Mouse (Mus musculus) right cerebral cortex, postnatal 10 days (tissue): ENCODE measurements around the gene Ssh2.

ENCODE experiments used
- DNase-seq, 2 experiments: peaks; one replicate each; pipeline ENCODE4 v3.0.0; 2021; ENCODE audit warnings: low spot score in 2 of 2

The Ssh2 gene

DNA sequence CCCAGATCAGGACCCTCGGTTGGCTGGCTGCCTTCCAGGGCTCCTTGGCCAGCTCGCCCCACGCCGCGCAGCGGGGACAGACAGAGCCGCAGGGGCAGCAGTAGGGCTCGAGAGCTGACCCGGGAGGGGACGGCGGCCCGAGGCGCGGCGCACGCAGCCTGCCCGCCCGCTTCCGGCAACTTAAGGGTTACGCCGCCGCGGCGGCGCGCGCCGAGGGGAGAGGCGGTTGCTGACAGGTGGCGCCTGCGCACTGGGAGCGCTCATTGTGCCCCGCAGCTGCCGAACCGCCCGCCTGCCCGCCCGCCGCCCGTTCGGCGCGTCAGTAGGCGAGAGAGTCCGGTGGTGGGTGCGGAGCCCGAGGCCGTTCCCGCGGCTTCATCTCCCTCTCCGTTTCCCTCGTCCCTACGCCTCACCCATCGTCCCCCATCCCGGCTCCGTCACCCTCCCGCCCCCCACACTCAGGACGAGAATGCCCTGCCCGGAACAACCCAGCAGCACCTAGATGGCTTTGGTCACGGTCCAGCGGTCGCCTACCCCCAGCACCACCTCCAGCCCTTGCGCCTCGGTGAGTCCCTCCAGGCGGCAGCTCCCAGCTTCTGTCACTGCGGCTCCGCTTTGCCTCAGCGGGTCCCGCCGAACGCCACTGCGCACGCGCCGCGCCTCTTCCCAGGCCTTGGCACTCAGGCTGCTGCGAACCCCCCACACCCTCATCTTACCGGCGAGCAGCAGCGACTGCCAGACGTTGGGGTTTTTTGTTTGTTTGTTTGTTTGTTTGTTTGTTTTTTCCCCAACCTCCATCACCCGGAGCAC is at the start of gene Ssh2:
Gene Ssh2, plus strand, starts transcription at position 337 of the 810 bp plus-strand sequence.
- peak; percentile 90 to 92 for DNase-seq

GRCm38 (mm10) chr11:77173731-77174130 is 42.4 kb upstream of the Ssh2 start:
- peak in 1 of 2 experiments; percentile 15 for DNase-seq

DNA sequence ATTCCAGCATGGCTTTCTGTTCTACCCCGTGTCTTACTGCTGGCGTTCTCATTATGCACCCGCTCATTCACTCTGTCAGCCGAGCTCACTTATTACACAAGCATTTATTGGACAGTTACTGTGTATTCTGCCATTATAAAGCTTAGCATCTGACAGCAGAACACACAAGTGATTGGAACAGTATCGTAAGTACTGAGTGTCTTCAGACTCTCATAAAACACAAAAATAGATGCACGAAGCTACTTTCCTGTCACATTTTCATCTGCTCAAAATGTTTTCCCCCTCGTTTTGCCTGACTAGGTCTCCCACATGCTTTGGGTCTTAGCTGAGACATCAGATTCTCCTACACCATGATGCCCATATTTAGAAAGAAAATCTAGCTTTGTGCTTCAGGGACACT is 41.6 kb upstream of the Ssh2 start:
- peak in 1 of 2 experiments; percentile 38 for DNase-seq

GRCm38 (mm10) chr11:77179771-77180170 is 36.3 kb upstream of the Ssh2 start:
- DNase-seq, result no peak

- peak; percentile 66 to 74 for DNase-seq
These were observed 35.2 kb upstream of the Ssh2 start for GRCm38 (mm10) chr11:77180886-77181285.

DNA sequence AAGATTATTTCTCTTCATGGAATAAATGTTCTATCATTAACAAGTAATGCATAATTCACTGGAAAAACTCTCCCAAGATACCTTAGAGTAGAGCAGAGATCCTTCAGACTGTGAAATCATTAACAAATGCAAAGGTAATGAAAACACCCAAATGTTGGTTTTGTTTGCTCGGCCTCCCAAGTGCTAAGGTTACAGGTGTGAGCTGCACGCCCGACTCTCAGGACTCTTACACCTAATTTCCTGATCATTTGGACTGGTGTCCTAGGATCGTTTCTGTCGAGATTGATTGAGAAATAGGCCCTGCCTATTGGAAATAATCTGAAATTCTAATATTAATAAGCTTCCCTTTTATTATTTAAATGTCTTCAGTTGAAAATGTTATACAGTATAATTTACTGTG is 34.6 kb upstream of the Ssh2 start:
- no peak for DNase-seq

DNA sequence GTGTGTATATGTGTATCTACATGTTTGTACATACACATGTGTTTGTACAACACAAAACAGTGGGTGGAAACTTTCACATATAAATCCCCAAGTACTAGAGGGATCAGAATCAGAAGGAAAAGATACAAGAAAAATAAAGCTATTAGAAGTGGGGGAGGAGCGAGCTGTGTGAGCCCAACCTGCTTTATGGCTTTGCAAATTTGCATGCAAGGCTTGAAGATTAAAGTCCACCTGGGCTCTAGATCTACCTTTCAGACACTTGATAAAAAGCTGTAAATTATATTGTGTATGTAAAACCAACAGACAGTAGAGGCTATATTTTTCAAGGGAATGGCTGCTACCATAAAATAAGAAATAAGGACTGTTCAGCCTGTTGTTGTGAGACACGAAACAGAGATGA is 34.0 kb upstream of the Ssh2 start:
- DNase-seq, result no peak

DNA sequence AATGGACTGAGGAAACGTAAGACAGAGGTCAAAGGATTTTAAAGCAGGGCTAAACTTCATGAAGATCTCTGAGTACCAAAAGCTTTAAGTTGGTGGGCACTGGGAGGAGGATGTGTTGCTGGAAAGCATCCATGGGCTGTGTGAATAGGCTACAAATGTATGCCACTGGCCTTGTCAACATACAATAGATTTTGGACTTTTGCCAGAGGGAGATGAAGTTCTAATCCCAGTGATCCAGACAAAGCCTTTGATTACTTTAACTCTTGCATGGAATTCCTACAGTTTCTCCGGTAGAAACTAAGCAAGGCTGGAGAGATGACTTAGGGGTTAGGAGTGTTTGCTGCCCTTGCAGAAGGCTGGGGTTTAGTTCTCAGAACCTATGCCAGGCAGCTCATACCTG is 33.5 kb upstream of the Ssh2 start:
- DNase-seq, result no peak

DNA sequence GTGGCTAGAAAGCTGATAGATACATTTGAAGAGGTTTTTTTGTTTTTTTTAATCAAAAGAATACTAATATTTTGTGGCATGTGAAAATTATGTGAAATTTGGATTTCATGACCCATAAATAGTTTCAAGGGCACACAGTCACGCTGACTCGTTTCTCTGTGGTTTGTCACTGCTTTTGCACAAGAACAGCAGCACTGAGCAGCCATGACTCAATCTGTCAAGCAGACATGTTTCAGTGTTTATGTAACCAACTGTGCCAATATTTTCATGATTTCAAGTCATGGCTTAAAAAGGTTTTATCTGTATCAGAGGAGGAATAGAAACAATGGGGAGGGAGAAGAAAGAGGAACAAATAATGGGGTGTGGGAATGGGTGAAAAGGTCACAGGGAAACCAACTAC is 31.2 kb upstream of the Ssh2 start:
- DNase-seq, result no peak

- DNase-seq, result no peak
These were observed 27.2 kb upstream of the Ssh2 start, which contains the start of gene Efcab5 for GRCm38 (mm10) chr11:77188868-77189267. Efcab5 (minus strand) TSS chr11:77188968.

GRCm38 (mm10) chr11:77193410-77193809 is 22.7 kb upstream of the Ssh2 start:
- no peak for DNase-seq

DNA sequence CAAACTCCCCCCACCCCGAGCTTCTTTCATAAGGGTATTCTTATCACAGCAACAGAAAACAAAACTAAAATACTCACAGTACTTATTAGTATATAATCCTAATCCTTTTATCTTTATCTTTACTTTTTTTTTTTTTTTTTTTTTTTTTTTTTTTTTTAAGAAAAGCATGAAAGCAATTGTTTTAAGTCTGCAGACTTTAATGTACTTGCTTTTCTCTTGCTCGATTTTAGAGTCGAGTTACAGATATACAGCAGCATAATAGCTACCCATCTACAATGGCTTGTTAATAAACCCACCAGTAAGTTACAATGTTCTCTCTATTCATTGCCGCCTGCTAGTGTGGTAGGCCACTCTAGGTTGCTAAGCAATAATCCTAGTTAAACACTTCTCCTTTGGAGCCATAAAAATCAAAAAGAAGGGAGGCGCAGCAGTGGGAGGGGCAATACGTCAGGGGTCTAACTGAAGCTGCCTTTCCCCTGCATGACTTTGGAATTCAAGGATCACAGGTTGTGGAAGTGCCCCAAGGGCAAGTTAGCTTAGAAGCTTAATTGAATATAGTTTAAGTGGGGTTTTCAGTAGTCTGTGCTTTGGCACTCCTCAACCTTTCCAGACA is 22.0 kb upstream of the Ssh2 start:
- DNase-seq, result no peak

DNA sequence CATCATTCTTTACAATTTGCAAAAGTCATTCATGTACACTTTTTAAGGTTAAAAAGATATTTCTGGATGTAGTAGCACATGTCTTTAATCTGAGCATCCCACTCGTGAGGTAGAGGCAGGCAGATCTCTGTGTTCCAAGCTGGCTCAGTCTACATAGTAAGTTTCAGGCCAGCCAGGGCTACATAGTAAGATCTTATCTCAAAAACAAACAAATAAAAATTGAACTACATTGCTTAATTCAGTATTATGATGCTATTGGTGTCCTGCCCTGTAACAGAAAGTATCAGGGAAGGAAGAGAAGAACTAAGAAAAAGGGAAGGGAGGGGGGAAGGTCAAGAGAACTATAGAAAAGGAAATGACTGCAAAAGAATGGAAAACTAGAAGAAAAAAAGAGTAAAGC is 21.3 kb upstream of the Ssh2 start:
- no peak for DNase-seq

DNA sequence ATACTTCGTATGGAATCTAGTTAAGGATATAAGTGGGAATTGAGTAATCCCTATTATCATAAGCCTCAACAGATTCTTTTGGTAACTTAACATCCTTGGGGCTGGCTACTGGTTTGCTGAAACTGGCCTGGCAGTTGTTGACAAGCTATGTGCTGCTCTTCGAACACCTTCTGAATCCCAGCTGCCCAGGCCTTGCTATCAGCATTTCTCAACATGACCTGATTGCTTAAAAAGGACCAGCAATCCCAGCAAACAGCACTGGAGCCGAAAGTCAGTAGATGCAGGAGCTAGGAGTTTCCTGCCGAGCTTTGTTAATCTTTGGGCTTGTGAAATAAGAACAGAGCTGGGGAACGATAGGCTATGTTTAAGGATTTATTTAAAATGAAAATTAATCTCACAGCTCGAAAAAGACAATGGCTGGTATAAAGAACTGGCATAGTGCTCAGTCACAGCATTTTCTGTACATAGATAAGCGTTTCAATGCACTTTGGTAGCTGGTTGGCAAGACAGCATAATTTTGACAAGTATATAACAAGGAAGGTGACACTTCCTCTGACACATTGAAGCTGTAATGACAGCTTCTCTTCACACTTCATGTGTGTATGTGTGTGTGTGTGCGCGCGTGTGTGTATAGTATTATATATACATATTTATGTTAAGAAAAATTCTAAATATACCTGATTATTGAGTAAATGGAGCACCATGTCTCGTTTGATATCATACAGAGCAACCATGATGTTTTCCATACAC is 20.6 kb upstream of the Ssh2 start:
- no peak for DNase-seq

DNA sequence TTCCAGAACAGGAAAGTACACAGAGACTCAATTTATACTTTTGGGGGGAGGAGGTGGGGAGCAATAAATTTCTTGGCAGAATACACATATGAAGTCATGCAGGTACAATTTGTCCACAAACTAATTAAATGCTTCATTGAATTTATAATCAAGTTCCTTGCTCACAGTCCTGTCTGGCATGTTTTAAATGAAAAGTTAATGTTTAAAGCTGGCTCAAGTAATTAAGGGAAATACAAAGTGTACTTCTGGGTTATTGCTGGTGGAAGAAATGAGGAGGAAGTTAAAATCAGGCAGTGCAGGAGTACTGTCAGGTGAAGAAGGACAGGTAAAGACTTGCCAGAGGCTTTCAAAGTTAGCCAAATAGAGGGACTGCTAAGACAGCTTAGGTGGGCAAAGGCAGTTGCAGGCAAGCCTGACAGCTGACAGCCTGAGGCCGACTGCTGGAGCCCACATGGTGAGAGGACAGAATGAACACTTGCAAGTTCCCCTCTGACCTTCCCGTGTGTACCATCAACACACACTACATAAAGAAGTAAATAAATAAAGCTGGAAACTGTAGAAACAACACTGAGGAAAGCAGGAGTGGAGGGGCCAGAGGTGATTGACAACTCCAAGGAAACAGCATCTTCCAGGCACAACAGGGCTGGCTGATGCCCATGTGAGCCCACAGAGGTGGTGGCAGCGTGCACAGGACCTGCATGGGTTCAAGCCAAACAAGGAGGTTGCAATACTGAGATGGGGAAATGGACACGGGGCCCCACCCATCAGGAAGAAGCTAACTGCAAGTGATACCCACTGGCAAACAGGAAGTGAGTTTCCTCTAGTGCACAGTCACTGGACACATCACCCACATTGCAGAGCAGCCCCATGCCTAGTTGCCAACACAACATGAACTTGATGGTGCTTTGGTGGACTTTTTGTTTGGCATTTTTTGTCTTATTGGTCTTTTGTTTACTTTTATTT is 19.6 kb upstream of the Ssh2 start:
- DNase-seq, result no peak

GRCm38 (mm10) chr11:77199636-77200035 is 16.5 kb upstream of the Ssh2 start:
- DNase-seq, result no peak

- no peak for DNase-seq
These were observed 15.4 kb upstream of the Ssh2 start for GRCm38 (mm10) chr11:77200703-77201102.

- DNase-seq, result no peak
These were observed 1.9 kb upstream of the Ssh2 start for GRCm38 (mm10) chr11:77214142-77214692.

GRCm38 (mm10) chr11:77214755-77215154 is 1.3 kb upstream of the Ssh2 start:
- peak; percentile 78 to 80 for DNase-seq

DNA sequence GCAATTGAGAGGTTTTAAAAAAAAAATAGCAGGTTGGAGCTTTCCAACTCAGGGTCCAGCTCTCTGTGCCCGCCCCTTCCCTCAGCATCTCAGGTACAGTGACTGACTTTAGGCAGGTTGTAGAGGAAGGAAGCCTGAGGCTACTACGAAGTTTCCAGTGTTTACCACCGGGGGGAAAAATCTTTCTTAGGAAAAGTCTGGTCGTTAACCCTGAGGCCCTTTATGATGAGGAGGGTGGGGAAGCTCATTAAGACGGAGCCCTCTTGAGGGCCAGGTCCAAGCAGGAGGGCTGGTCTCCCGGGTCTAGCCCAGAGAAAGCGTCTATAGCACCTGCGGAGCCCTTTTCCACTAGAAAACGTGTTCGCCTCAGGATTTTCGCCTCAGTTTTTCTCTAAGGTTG is 604 bp upstream of the Ssh2 start:
- DNase-seq, result no peak

GRCm38 (mm10) chr11:77216761-77217130 is 659 bp downstream of the Ssh2 start:
- DNase-seq, result peak; percentile 43 to 48
